Mouse (Mus musculus): ENCODE data around the gene Gap43. TPM values are rescaled to one million over a fixed set of nuclear protein-coding genes. Genes with fewer than 3 reads are reported as not detected.

Gap43 gene
- polyA plus RNA-seq, 1 experiment from 2014 or later: 122 TPM

GRCm38 (mm10) chr16:42337663-42338062 is 2.8 kb downstream of the Gap43 start:
- no peaks in the 10 kb centered on the region for H3K27me3 ChIP-seq
- no peak overlapping the region for H3K9ac ChIP-seq
- H3K4me3 ChIP-seq: peak overlapping the region; percentile 49; the same call in 1 of the 2 replicates
- H3K36me3 ChIP-seq: no peaks in the 10 kb centered on the region
- H3K27ac ChIP-seq: no peak overlapping the region
- no peak for ATAC-seq (ENCODE audit: insufficient number of reproducible peaks, insufficient read depth, low FRiP score, low TSS enrichment, low read depth)
- H3K9me3 ChIP-seq: no peaks in the 10 kb centered on the region
- peak overlapping the region; percentile 70 for H3K4me2 ChIP-seq
- H3K4me1 ChIP-seq: peaks cover 43% of the 10 kb centered on the region
- WGBS: 5% methylated on average over 2 of the region's 2 CpGs

- WGBS: 26% methylated on average over 2 of the region's 2 CpGs
- Histone ChIP-seq H3K27ac (0 out of 2 replicates have a peak overlapping the region, but pooled peaks have one; percentile 36), H3K9ac (no peak overlapping the region), H3K9me3 (no peaks in the 10 kb centered on the region), H3K36me3 (no peaks in the 10 kb centered on the region), H3K4me3 (no peak overlapping the region), H3K27me3 (no peaks in the 10 kb centered on the region), H3K4me1 (peaks cover 42% of the 10 kb centered on the region), H3K4me2 (peak overlapping the region; percentile 70)
- ATAC-seq (ENCODE audit: insufficient number of reproducible peaks, insufficient read depth, low FRiP score, low TSS enrichment, low read depth): no peak
Measured at GRCm38 (mm10) chr16:42336610-42337009, 3.8 kb downstream of the Gap43 start.

GRCm38 (mm10) chr16:42332321-42332720 is 8.1 kb downstream of the Gap43 start:
- no peak for ATAC-seq (ENCODE audit: insufficient number of reproducible peaks, insufficient read depth, low FRiP score, low TSS enrichment, low read depth)
- Histone ChIP-seq H3K4me3 (no peak overlapping the region), H3K27ac (no peak overlapping the region)

GRCm38 (mm10) chr16:42326191-42326590 is 14.3 kb downstream of the Gap43 start:
- no peaks in the 10 kb centered on the region for H3K27me3 ChIP-seq
- WGBS: 88% methylated on average over 2 of the region's 2 CpGs

More at GRCm38 (mm10) chr16:42332321-42332720, 8.1 kb downstream of the Gap43 start:
- WGBS: 30% methylated on average over 4 of the region's 4 CpGs
- no peaks in the 10 kb centered on the region for H3K9me3 ChIP-seq
- H3K27me3 ChIP-seq: no peaks in the 10 kb centered on the region
- H3K36me3 ChIP-seq: no peaks in the 10 kb centered on the region
- H3K4me1 ChIP-seq: peaks cover 13% of the 10 kb centered on the region
- no peak overlapping the region for H3K4me2 ChIP-seq
- H3K9ac ChIP-seq: no peak overlapping the region

GRCm38 (mm10) chr16:42325536-42325935 is 14.9 kb downstream of the Gap43 start:
- Histone ChIP-seq H3K4me2 (no peak overlapping the region), H3K4me3 (no peak overlapping the region), H3K27me3 (no peaks in the 10 kb centered on the region), H3K27ac (no peak overlapping the region), H3K9me3 (no peaks in the 10 kb centered on the region), H3K4me1 (0 out of 2 replicates have a peak, but pooled peaks cover 4% of the 10 kb centered on the region), H3K36me3 (no peaks in the 10 kb centered on the region), H3K9ac (no peak overlapping the region)
- ATAC-seq (ENCODE audit: insufficient number of reproducible peaks, insufficient read depth, low FRiP score, low TSS enrichment, low read depth): no peak

More at GRCm38 (mm10) chr16:42326191-42326590, 14.3 kb downstream of the Gap43 start:
- no peaks in the 10 kb centered on the region for H3K9me3 ChIP-seq
- H3K27ac ChIP-seq: no peak overlapping the region
- no peak overlapping the region for H3K4me3 ChIP-seq
- H3K4me1 ChIP-seq: 0 out of 2 replicates have a peak, but pooled peaks cover 4% of the 10 kb centered on the region
- no peaks in the 10 kb centered on the region for H3K36me3 ChIP-seq
- no peak overlapping the region for H3K4me2 ChIP-seq
- ATAC-seq (ENCODE audit: insufficient number of reproducible peaks, insufficient read depth, low FRiP score, low TSS enrichment, low read depth): no peak
- no peak overlapping the region for H3K9ac ChIP-seq

- no peak for ATAC-seq (ENCODE audit: insufficient number of reproducible peaks, insufficient read depth, low FRiP score, low TSS enrichment, low read depth)
Measured at GRCm38 (mm10) chr16:42319831-42320230, 20.6 kb downstream of the Gap43 start.

GRCm38 (mm10) chr16:42319365-42319764 is 21.1 kb downstream of the Gap43 start:
- Histone ChIP-seq H3K36me3 (no peaks in the 10 kb centered on the region), H3K27ac (no peak overlapping the region), H3K4me3 (no peak overlapping the region), H3K9ac (no peak overlapping the region), H3K27me3 (no peaks in the 10 kb centered on the region), H3K4me2 (no peak overlapping the region), H3K9me3 (no peaks in the 10 kb centered on the region), H3K4me1 (0 out of 2 replicates have a peak, but pooled peaks cover 4% of the 10 kb centered on the region)
- ATAC-seq (ENCODE audit: insufficient number of reproducible peaks, insufficient read depth, low FRiP score, low TSS enrichment, low read depth): no peak
- 88% methylated on average over 5 of the region's 5 CpGs for WGBS

More at GRCm38 (mm10) chr16:42319831-42320230, 20.6 kb downstream of the Gap43 start:
- no peaks in the 10 kb centered on the region for H3K27me3 ChIP-seq
- H3K27ac ChIP-seq: no peak overlapping the region
- 0 out of 2 replicates have a peak, but pooled peaks cover 4% of the 10 kb centered on the region for H3K4me1 ChIP-seq
- H3K9ac ChIP-seq: no peak overlapping the region
- no peaks in the 10 kb centered on the region for H3K36me3 ChIP-seq
- H3K9me3 ChIP-seq: no peaks in the 10 kb centered on the region
- no peak overlapping the region for H3K4me2 ChIP-seq
- no peak overlapping the region for H3K4me3 ChIP-seq

GRCm38 (mm10) chr16:42312125-42312524 is 28.3 kb downstream of the Gap43 start:
- Histone ChIP-seq H3K27ac (no peak overlapping the region), H3K4me2 (no peak overlapping the region), H3K27me3 (no peaks in the 10 kb centered on the region), H3K4me3 (no peak overlapping the region), H3K9me3 (no peaks in the 10 kb centered on the region), H3K36me3 (no peaks in the 10 kb centered on the region), H3K9ac (no peak overlapping the region), H3K4me1 (peaks cover 20% of the 10 kb centered on the region)
- 91% methylated on average over 1 of the region's 1 CpGs for WGBS
- ATAC-seq (ENCODE audit: insufficient number of reproducible peaks, insufficient read depth, low FRiP score, low TSS enrichment, low read depth): no peak

- no peak for ATAC-seq (ENCODE audit: insufficient number of reproducible peaks, insufficient read depth, low FRiP score, low TSS enrichment, low read depth)
- Histone ChIP-seq H3K27ac (no peak overlapping the region), H3K9me3 (no peaks in the 10 kb centered on the region), H3K27me3 (no peaks in the 10 kb centered on the region), H3K4me1 (peaks cover 39% of the 10 kb centered on the region), H3K4me2 (no peak overlapping the region), H3K4me3 (no peak overlapping the region), H3K36me3 (no peaks in the 10 kb centered on the region), H3K9ac (no peak overlapping the region)
- 69% methylated on average over 1 of the region's 1 CpGs for WGBS
Measured at GRCm38 (mm10) chr16:42308761-42309160, 31.7 kb downstream of the Gap43 start.

GRCm38 (mm10) chr16:42305934-42306701 is 34.3 kb downstream of the Gap43 start:
- H3K4me3 ChIP-seq: peak overlapping the region; percentile 38
- peak overlapping the region; percentile 60; the same call in 1 of the 2 replicates for H3K9ac ChIP-seq
- peak overlapping the region; percentile 62 for H3K27ac ChIP-seq
- no peaks in the 10 kb centered on the region for H3K27me3 ChIP-seq
- H3K36me3 ChIP-seq: no peaks in the 10 kb centered on the region
- H3K4me2 ChIP-seq: peak overlapping the region; percentile 62
- H3K4me1 ChIP-seq: peaks cover 46% of the 10 kb centered on the region
- peak; percentile 88 for ATAC-seq (ENCODE audit: insufficient number of reproducible peaks, insufficient read depth, low FRiP score, low TSS enrichment, low read depth)
- no peaks in the 10 kb centered on the region for H3K9me3 ChIP-seq
- 2% methylated on average over 14 of the region's 14 CpGs for WGBS

GRCm38 (mm10) chr16:42303461-42303860 is 37.0 kb downstream of the Gap43 start:
- Histone ChIP-seq H3K9me3 (no peaks in the 10 kb centered on the region), H3K36me3 (no peaks in the 10 kb centered on the region), H3K27me3 (no peaks in the 10 kb centered on the region), H3K4me3 (no peak overlapping the region), H3K9ac (no peak overlapping the region), H3K4me2 (no peak overlapping the region), H3K27ac (0 out of 2 replicates have a peak overlapping the region, but pooled peaks have one; percentile 22), H3K4me1 (peaks cover 28% of the 10 kb centered on the region)
- 49% methylated on average over 6 of the region's 6 CpGs for WGBS
- no peak for ATAC-seq (ENCODE audit: insufficient number of reproducible peaks, insufficient read depth, low FRiP score, low TSS enrichment, low read depth)

- no peak for ATAC-seq (ENCODE audit: insufficient number of reproducible peaks, insufficient read depth, low FRiP score, low TSS enrichment, low read depth)
- Histone ChIP-seq H3K4me1 (no peaks in the 10 kb centered on the region), H3K36me3 (peaks cover 6% of the 10 kb centered on the region), H3K9ac (no peak overlapping the region), H3K27me3 (no peaks in the 10 kb centered on the region), H3K27ac (no peak overlapping the region), H3K4me3 (no peak overlapping the region), H3K9me3 (no peaks in the 10 kb centered on the region), H3K4me2 (no peak overlapping the region)
- 91% methylated on average over 5 of the region's 5 CpGs for WGBS
Measured at GRCm38 (mm10) chr16:42294481-42294880, 46.0 kb downstream of the Gap43 start.
